Mouse (Mus musculus) hindbrain, embryonic 16.5 days (tissue): ENCODE results near the gene Plxnb2. TPM values are rescaled to one million over a fixed set of nuclear protein-coding genes. Genes with fewer than 3 reads are reported as not detected.

Source experiments
- ATAC-seq: fragments of 200-750 bp; cut with Nextera tagmentation; 2 replicates; pipeline ENCODE4 v1.8.0; 2017; ENCODE audit warnings: moderate TSS enrichment, moderate library complexity
- H3K27ac ChIP-seq: fragments of 300-500 bp; sonication (generic); 2 replicates; pipeline ENCODE4 v1.5.1; 2014; ENCODE audit warnings: low read depth, mild to moderate bottlenecking, control low read depth, low read length, moderate library complexity
- H3K27me3 ChIP-seq: fragments of 300-500 bp; sonication (generic); replicated peaks from 2 replicates; pipeline ENCODE4 v1.6.1; 2014; ENCODE audit warnings: low read length; ENCODE audit not compliant: control insufficient read depth, insufficient read depth
- H3K36me3 ChIP-seq: fragments of 300-500 bp; sonication (generic); 2 replicates; pipeline ENCODE4 v1.6.1; 2014; ENCODE audit warnings: mild to moderate bottlenecking, low read length, moderate library complexity, mixed read lengths; ENCODE audit not compliant: control insufficient read depth, insufficient read depth
- H3K4me1 ChIP-seq: fragments of 300-500 bp; sonication (generic); 2 replicates; pipeline ENCODE4 v1.6.1; 2014; ENCODE audit warnings: low read depth, low read length; ENCODE audit not compliant: control insufficient read depth, insufficient read depth
- H3K4me2 ChIP-seq: fragments of 300-500 bp; sonication (generic); 2 replicates; pipeline ENCODE4 v1.6.1; 2014; ENCODE audit warnings: mild to moderate bottlenecking, low read length, control low read depth, moderate library complexity
- H3K4me3 ChIP-seq: fragments of 300-500 bp; sonication (generic); 2 replicates; pipeline ENCODE4 v1.5.1; 2014; ENCODE audit warnings: mild to moderate bottlenecking, low read length, control low read depth, moderate library complexity
- H3K9ac ChIP-seq: fragments of 300-500 bp; sonication (generic); 2 replicates; pipeline ENCODE4 v1.6.1; 2014; ENCODE audit warnings: low read depth, mild to moderate bottlenecking, control low read depth, low read length, moderate library complexity
- H3K9me3 ChIP-seq: fragments of 300-500 bp; sonication (generic); 2 replicates; pipeline ENCODE4 v1.6.1; 2014; ENCODE audit warnings: mild to moderate bottlenecking, low read length, moderate library complexity; ENCODE audit not compliant: control insufficient read depth
- WGBS: fragments of 180-500 bp; shearing (Covaris S2); extraction: QIAGEN DNeasy Blood & Tissue Kit; methylation state at CpG from one replicate; pipeline ENCODE4 v1.1.7; 2014; 5-methylcytosine and 5-hydroxymethylcytosine counted together
- polyA plus RNA-seq: library from polyadenylated mRNA; unstranded; fragments of >200 nt; fragmentation: Nextera tagmentation; extraction: Ambion mirVana; gene quantifications from 2 replicates; pipeline ENCODE4 v1.2.1, GENCODE M21; 2015

The Plxnb2 gene
- polyA plus RNA-seq, 1 experiment from 2014 or later = 85.2 TPM

DNA sequence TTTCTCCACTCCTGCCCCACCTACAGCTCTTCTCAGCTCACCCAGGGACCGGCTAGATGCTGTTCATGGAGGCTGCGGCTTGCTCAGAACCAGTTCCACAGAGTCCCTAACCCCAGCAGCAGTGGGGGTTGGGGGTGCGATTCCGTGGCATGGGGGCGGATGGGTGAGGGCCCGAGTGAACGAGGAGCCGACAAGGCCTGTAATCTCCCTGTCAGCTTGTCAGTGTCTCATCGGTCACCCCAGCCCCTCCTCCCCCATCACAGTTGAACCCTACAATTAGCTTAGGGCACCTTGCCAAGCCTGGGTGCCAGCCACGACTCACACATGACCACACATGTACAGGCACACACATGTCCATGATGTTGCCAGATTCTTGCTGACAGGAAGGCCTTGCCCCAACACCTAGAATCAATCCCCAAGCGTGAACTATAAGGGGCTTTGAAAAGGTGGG lies 5.7 kb downstream of the Plxnb2 start:
- ATAC-seq = no peak
- 51% methylated on average over 11 of the region's 11 CpGs for WGBS

GRCm38 (mm10) chr15:89173906-89174214 lies 6.7 kb downstream of the Plxnb2 start:
- H3K4me2 ChIP-seq = peak overlapping the region; percentile 96
- no peaks in the 10 kb centered on the region for H3K27me3 ChIP-seq
- H3K4me1 ChIP-seq = peaks cover 83% of the 10 kb centered on the region
- H3K9me3 ChIP-seq = no peaks in the 10 kb centered on the region
- H3K36me3 ChIP-seq = 0 out of 2 replicates have a peak, but pooled peaks cover 2% of the 10 kb centered on the region
- H3K27ac ChIP-seq = peak overlapping the region; percentile 80
- peak overlapping the region; percentile 57 for H3K4me3 ChIP-seq
- 0% methylated on average over 13 of the region's 15 CpGs for WGBS
- peak overlapping the region; percentile 78 for H3K9ac ChIP-seq
- ATAC-seq = peak; percentile 21; the same call in 1 of the 2 replicates

More for the DNA sequence above, 5.7 kb downstream of the Plxnb2 start:
- no peaks in the 10 kb centered on the region for H3K27me3 ChIP-seq
- 0 out of 2 replicates have a peak overlapping the region, but pooled peaks have one; percentile 8 for H3K4me2 ChIP-seq
- no peak overlapping the region for H3K4me3 ChIP-seq
- H3K36me3 ChIP-seq = 0 out of 2 replicates have a peak, but pooled peaks cover 2% of the 10 kb centered on the region
- H3K9ac ChIP-seq = no peak overlapping the region
- H3K4me1 ChIP-seq = peaks cover 78% of the 10 kb centered on the region
- H3K9me3 ChIP-seq = no peaks in the 10 kb centered on the region
- H3K27ac ChIP-seq = no peak overlapping the region

GRCm38 (mm10) chr15:89173024-89173905 lies 7.3 kb downstream of the Plxnb2 start:
- WGBS = under 1% methylated on average over 51 of the region's 65 CpGs
- Histone ChIP-seq H3K4me1 (peaks cover 77% of the 10 kb centered on the region), H3K27ac (peak overlapping the region; percentile 80), H3K9ac (peak overlapping the region; percentile 78), H3K4me3 (peak overlapping the region; percentile 57), H3K36me3 (0 out of 2 replicates have a peak, but pooled peaks cover 2% of the 10 kb centered on the region), H3K4me2 (peak overlapping the region; percentile 96), H3K27me3 (no peaks in the 10 kb centered on the region), H3K9me3 (no peaks in the 10 kb centered on the region)
- 0 out of 2 replicates have a peak, but pooled peaks have one; percentile 5 for ATAC-seq

- H3K27ac ChIP-seq = peak overlapping the region; percentile 80
- H3K9ac ChIP-seq = peak overlapping the region; percentile 78
- peak overlapping the region; percentile 96 for H3K4me2 ChIP-seq
- WGBS = 26% methylated on average over 17 of the region's 17 CpGs
- H3K4me1 ChIP-seq = peaks cover 68% of the 10 kb centered on the region
- no peaks in the 10 kb centered on the region for H3K27me3 ChIP-seq
- ATAC-seq = no peak
- peaks cover 5% of the 10 kb centered on the region for H3K36me3 ChIP-seq
- no peaks in the 10 kb centered on the region for H3K9me3 ChIP-seq
- H3K4me3 ChIP-seq = peak overlapping the region; percentile 57
Observed at GRCm38 (mm10) chr15:89172276-89172935, 8.2 kb downstream of the Plxnb2 start.

GRCm38 (mm10) chr15:89171526-89172051 lies 9.0 kb downstream of the Plxnb2 start:
- Histone ChIP-seq H3K27me3 (no peaks in the 10 kb centered on the region), H3K27ac (no peak overlapping the region; the same call in 1 of the 2 replicates), H3K4me3 (no peak overlapping the region), H3K36me3 (peaks cover 13% of the 10 kb centered on the region), H3K9me3 (no peaks in the 10 kb centered on the region), H3K9ac (no peak overlapping the region), H3K4me2 (no peak overlapping the region), H3K4me1 (peaks cover 60% of the 10 kb centered on the region)
- WGBS = 90% methylated on average over 5 of the region's 5 CpGs
- ATAC-seq = no peak

DNA sequence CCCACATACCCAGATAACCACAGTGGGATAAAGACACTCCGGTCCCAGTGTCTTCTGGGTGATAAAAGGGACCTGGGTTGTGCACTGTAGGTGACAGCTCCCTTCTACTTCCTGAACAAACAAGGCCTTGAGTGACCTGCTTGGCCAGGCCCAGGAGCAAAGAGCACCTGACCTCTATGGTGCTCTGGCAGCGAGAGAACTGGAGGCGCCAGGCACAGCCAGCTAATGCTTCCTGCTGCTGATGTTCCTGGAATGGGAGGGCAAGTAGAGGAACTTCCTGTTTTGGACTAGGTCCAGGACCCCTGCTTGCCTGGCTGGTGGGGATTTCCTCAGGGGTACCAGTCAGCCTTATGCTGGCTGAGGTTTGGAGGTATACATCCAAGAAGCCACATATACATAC lies 10.5 kb downstream of the Plxnb2 start:
- Histone ChIP-seq H3K36me3 (peaks cover 27% of the 10 kb centered on the region), H3K4me2 (no peak overlapping the region), H3K4me1 (peaks cover 50% of the 10 kb centered on the region), H3K9me3 (no peaks in the 10 kb centered on the region), H3K4me3 (no peak overlapping the region), H3K27me3 (no peaks in the 10 kb centered on the region), H3K27ac (no peak overlapping the region), H3K9ac (no peak overlapping the region)
- ATAC-seq = no peak
- WGBS = 71% methylated on average over 3 of the region's 3 CpGs

DNA sequence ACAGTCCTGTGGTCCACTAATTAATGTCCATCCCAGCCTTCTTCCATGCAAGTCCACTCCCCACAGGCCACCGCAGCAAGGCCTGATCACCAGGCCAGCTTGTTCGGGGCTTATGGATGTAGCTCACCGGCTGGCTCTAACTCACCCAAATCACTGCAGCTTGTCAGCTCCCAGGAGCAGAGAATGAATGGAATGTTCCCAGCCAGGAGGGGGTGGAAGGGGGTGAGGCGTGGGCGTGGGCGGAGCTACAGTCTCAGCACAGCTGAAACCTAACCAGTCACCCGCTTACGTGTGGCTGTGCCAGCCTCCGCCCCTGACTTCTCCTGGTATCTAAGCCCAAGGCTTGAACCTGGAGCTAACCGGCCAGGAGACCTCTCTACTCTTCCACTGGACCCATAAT lies 11.2 kb downstream of the Plxnb2 start:
- no peak overlapping the region for H3K4me3 ChIP-seq
- WGBS = 6% methylated on average over 10 of the region's 10 CpGs
- H3K36me3 ChIP-seq = peaks cover 32% of the 10 kb centered on the region

GRCm38 (mm10) chr15:89168922-89169321 lies 11.7 kb downstream of the Plxnb2 start:
- 43% methylated on average over 10 of the region's 10 CpGs for WGBS
- no peak overlapping the region for H3K9ac ChIP-seq
- H3K4me3 ChIP-seq = no peak overlapping the region
- H3K27me3 ChIP-seq = no peaks in the 10 kb centered on the region
- 0 out of 2 replicates have a peak overlapping the region, but pooled peaks have one; percentile 0 for H3K4me2 ChIP-seq
- H3K36me3 ChIP-seq = peaks cover 32% of the 10 kb centered on the region
- H3K27ac ChIP-seq = peak overlapping the region; percentile 41
- H3K4me1 ChIP-seq = peaks cover 40% of the 10 kb centered on the region
- no peak for ATAC-seq
- H3K9me3 ChIP-seq = no peaks in the 10 kb centered on the region

More for the DNA sequence above, 11.2 kb downstream of the Plxnb2 start:
- H3K27ac ChIP-seq = peak overlapping the region; percentile 41; the same call in 1 of the 2 replicates
- peaks cover 44% of the 10 kb centered on the region for H3K4me1 ChIP-seq
- no peaks in the 10 kb centered on the region for H3K27me3 ChIP-seq
- H3K4me2 ChIP-seq = 0 out of 2 replicates have a peak overlapping the region, but pooled peaks have one; percentile 0
- H3K9me3 ChIP-seq = no peaks in the 10 kb centered on the region
- no peak overlapping the region for H3K9ac ChIP-seq
- peak; percentile 65 for ATAC-seq
